Mouse (Mus musculus) neural tube, embryonic 12.5 days (tissue): ENCODE measurements around the gene Ticam1. TPM values are rescaled to one million over a fixed set of nuclear protein-coding genes. Genes with fewer than 3 reads are reported as not detected.

ENCODE experiments used
- ATAC-seq: fragments of 200-750 bp; cut with Nextera tagmentation; 2 replicates; pipeline ENCODE4 v1.8.0; 2017; ENCODE audit warnings: low read depth, mild to moderate bottlenecking, moderate TSS enrichment, moderate library complexity; ENCODE audit not compliant: low FRiP score
- H3K27ac ChIP-seq: fragments of 300-500 bp; sonication (generic); 2 replicates; pipeline ENCODE4 v1.5.1; 2016
- H3K27me3 ChIP-seq: fragments of 300-500 bp; sonication (generic); replicated peaks from 2 replicates; pipeline ENCODE4 v1.6.1; 2016; ENCODE audit warnings: mild to moderate bottlenecking
- H3K36me3 ChIP-seq: fragments of 300-500 bp; sonication (generic); 2 replicates; pipeline ENCODE4 v1.6.1; 2016; ENCODE audit warnings: mild to moderate bottlenecking
- H3K4me1 ChIP-seq: fragments of 300-500 bp; sonication (generic); 2 replicates; pipeline ENCODE4 v1.6.1; 2016
- H3K4me2 ChIP-seq: fragments of 300-500 bp; sonication (generic); replicated peaks from 2 replicates; pipeline ENCODE4 v1.6.1; 2016; ENCODE audit warnings: mild to moderate bottlenecking
- H3K4me3 ChIP-seq: fragments of 300-500 bp; sonication (generic); 2 replicates; pipeline ENCODE4 v1.5.1; 2016
- H3K9ac ChIP-seq: fragments of 300-500 bp; sonication (generic); 2 replicates; pipeline ENCODE4 v1.6.1; 2016; ENCODE audit warnings: mild to moderate bottlenecking
- H3K9me3 ChIP-seq: fragments of 300-500 bp; sonication (generic); 2 replicates; pipeline ENCODE4 v1.6.1; 2016; ENCODE audit warnings: mild to moderate bottlenecking
- WGBS: fragments of 180-500 bp; shearing (Covaris S2); methylation state at CpG from one replicate; pipeline ENCODE4 v1.1.7; 2016; 5-methylcytosine and 5-hydroxymethylcytosine counted together
- polyA plus RNA-seq: library from polyadenylated mRNA; unstranded; fragments of >200 nt; fragmentation: Nextera tagmentation; extraction: Ambion mirVana; gene quantifications from 2 replicates; pipeline ENCODE4 v1.2.1, GENCODE M21; 2016

Gene Ticam1
- polyA plus RNA-seq, 1 experiment from 2014 or later: 2.0 TPM

DNA sequence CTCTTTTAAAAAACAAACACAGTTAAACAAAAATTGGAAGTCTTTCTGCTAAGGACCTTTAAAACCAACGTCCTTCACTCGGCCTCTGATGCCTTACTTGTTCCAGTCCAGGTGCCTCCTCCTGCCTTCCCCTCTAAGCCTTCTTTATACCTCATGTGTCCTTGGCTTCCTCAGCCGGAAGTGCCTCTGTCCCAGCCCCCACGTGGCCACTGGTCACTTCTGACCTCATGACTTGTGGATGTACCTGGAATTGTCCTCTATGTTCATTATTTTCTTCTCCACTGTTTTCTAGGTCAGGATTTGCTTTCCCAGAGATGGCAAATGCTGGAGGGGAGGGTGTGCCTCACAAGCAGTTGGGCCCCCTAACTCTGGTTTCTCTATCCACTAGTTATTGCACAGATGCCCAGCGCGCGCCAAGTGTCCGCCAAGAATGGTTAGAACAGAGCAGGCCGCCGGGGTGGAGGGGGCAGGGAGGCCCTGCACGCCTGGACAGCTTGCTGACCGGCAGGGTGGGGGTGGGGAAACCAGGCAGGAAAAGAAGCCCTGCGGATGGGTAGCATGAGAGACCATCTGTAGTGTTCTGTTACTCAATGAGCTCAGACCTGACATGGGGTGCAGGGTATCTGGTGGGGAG lies 25.9 kb upstream of the Ticam1 start:
- WGBS: 23% methylated on average over 13 of the region's 13 CpGs
- Histone ChIP-seq H3K27ac (no peak overlapping the region), H3K4me2 (peak overlapping the region; percentile 95), H3K4me3 (no peak overlapping the region), H3K36me3 (no peaks in the 10 kb centered on the region), H3K4me1 (peaks cover 38% of the 10 kb centered on the region), H3K27me3 (no peaks in the 10 kb centered on the region), H3K9ac (no peak overlapping the region), H3K9me3 (no peaks in the 10 kb centered on the region)
- ATAC-seq: 0 out of 2 replicates have a peak, but pooled peaks have one; percentile 17

DNA sequence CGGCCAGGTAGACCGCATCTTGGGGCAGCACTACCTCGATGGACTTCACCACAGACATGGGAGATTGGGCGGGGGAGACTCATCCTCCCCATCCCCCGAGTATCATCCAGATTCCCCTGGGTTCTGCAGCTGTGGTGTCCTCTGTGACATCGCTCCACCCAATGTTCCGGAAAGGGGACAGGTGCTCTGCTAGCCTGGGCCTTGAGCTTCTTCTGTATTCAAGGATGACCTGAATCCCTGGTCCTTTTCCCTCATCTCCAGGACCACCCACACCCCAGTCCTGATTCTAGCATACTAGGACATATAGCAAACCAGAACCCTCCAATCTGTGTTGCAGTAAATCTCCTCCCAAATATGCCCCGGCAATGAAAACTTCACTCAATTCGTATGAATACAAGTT lies 23.6 kb upstream of the Ticam1 start, which contains the start of gene Arrdc5:
Gene Arrdc5 (minus strand): TSS at position 101 of the 400 bp plus-strand sequence.
- H3K9ac ChIP-seq: no peak within 1 kb of the TSS
- H3K9me3 ChIP-seq: no peaks in the 10 kb centered on the region
- H3K36me3 ChIP-seq: no peaks in the 10 kb centered on the region
- 92% methylated on average over 9 of the region's 9 CpGs for WGBS
- H3K27me3 ChIP-seq: no peaks in the 10 kb centered on the region
- ATAC-seq: no peak
- no peak within 1 kb of the TSS for H3K4me2 ChIP-seq
- H3K27ac ChIP-seq: no peak within 1 kb of the TSS
- no peak within 1 kb of the TSS for H3K4me3 ChIP-seq
- H3K4me1 ChIP-seq: peaks cover 23% of the 10 kb centered on the region

DNA sequence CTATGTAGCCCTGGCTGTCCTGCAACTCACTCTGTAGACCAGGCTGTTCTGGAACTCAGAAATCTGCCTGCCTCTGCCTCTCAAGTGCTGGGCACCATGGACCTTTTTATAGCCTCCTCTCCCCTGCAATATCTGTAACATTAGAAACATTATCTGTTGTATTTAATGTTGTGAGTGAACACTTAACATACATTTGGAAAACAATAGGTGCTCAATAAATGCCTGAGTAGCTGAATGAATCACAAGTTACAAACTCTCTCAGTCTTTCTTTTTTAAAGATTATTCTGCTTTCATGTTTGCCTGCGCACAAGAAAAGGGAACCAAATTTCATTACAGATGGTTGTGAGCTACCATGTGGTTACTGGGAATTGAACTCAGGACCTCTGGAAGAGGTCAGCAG lies 21.7 kb upstream of the Ticam1 start:
- Histone ChIP-seq H3K9me3 (no peaks in the 10 kb centered on the region), H3K4me3 (no peak overlapping the region), H3K27me3 (no peaks in the 10 kb centered on the region), H3K4me1 (peaks cover 8% of the 10 kb centered on the region; the same call in 1 of the 2 replicates), H3K9ac (no peak overlapping the region), H3K27ac (no peak overlapping the region), H3K36me3 (no peaks in the 10 kb centered on the region), H3K4me2 (no peak overlapping the region)
- no peak for ATAC-seq
- 90% methylated on average over 1 of the region's 1 CpGs for WGBS

DNA sequence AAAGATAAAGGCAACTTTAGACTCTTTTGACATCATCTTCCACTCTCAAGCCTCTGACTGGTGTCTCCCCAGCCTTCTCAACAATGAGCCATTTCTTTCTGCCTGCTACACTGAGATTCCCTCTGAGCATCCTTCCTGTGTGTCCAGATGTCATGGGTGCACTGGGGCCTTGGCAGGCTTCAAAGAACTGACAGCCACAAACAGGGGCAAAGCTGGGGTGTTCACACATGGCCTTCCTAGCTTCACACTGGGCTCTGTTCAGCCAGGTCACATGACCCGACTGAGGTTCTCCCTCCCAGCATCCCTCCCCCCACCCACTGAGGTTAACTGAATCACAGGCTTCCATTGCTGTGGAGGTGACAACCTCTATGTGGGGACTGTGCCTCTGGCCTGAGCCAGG lies 19.6 kb upstream of the Ticam1 start:
- H3K4me2 ChIP-seq: no peak overlapping the region
- H3K4me3 ChIP-seq: no peak overlapping the region
- no peak overlapping the region for H3K9ac ChIP-seq
- peaks cover 6% of the 10 kb centered on the region; the same call in 1 of the 2 replicates for H3K4me1 ChIP-seq
- ATAC-seq: no peak
- H3K36me3 ChIP-seq: no peaks in the 10 kb centered on the region
- H3K9me3 ChIP-seq: no peaks in the 10 kb centered on the region
- no peak overlapping the region for H3K27ac ChIP-seq
- no peaks in the 10 kb centered on the region for H3K27me3 ChIP-seq
- 76% methylated on average over 1 of the region's 1 CpGs for WGBS

- 92% methylated on average over 19 of the region's 19 CpGs for WGBS
- no peak overlapping the region for H3K4me3 ChIP-seq
These were observed 17.7 kb upstream of the Ticam1 start for GRCm38 (mm10) chr17:56294241-56294640.

DNA sequence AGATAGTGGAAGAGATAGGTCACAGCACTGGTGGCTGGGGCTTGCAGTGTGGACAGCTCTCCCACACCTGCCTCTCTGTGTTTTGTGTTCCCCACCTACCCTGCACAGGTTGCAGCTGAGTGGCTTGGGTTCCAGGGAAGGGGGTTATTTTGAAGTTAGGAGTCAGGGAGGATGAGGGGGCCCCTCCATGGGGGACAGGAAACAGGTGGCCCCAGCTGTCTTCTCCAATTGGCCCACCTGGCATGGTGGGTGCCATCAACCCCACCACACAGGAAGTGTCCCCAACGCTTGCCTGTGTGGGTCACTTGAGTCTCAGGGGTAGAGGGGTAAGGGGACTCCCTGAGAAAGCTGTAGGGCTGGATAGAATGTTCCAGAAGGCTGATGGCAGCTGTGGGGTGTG lies 16.7 kb upstream of the Ticam1 start:
- no peak for ATAC-seq
- 88% methylated on average over 1 of the region's 1 CpGs for WGBS
- Histone ChIP-seq H3K9me3 (no peaks in the 10 kb centered on the region), H3K27me3 (no peaks in the 10 kb centered on the region), H3K4me2 (no peak overlapping the region), H3K36me3 (no peaks in the 10 kb centered on the region), H3K9ac (no peak overlapping the region), H3K4me3 (no peak overlapping the region), H3K27ac (no peak overlapping the region), H3K4me1 (peaks cover 28% of the 10 kb centered on the region)

More at GRCm38 (mm10) chr17:56294241-56294640, 17.7 kb upstream of the Ticam1 start:
- H3K9ac ChIP-seq: no peak overlapping the region
- H3K27ac ChIP-seq: no peak overlapping the region
- no peak for ATAC-seq
- H3K27me3 ChIP-seq: no peaks in the 10 kb centered on the region
- no peaks in the 10 kb centered on the region for H3K36me3 ChIP-seq
- peaks cover 24% of the 10 kb centered on the region for H3K4me1 ChIP-seq
- H3K9me3 ChIP-seq: no peaks in the 10 kb centered on the region
- no peak overlapping the region for H3K4me2 ChIP-seq

- no peak for ATAC-seq
- H3K9me3 ChIP-seq: no peaks in the 10 kb centered on the region
- no peak within 1 kb of the TSS for H3K9ac ChIP-seq
- no peak within 1 kb of the TSS for H3K27ac ChIP-seq
- no peaks in the 10 kb centered on the region for H3K36me3 ChIP-seq
- no peaks in the 10 kb centered on the region for H3K27me3 ChIP-seq
- H3K4me2 ChIP-seq: no peak within 1 kb of the TSS
- H3K4me1 ChIP-seq: peaks cover 34% of the 10 kb centered on the region
- WGBS: 84% methylated on average over 4 of the region's 4 CpGs
- no peak within 1 kb of the TSS for H3K4me3 ChIP-seq
These were observed 16.1 kb upstream of the Ticam1 start, which contains the start of gene Plin3 for GRCm38 (mm10) chr17:56292531-56293222. Gene Plin3, minus strand, starts transcription at chr17:56292873.

DNA sequence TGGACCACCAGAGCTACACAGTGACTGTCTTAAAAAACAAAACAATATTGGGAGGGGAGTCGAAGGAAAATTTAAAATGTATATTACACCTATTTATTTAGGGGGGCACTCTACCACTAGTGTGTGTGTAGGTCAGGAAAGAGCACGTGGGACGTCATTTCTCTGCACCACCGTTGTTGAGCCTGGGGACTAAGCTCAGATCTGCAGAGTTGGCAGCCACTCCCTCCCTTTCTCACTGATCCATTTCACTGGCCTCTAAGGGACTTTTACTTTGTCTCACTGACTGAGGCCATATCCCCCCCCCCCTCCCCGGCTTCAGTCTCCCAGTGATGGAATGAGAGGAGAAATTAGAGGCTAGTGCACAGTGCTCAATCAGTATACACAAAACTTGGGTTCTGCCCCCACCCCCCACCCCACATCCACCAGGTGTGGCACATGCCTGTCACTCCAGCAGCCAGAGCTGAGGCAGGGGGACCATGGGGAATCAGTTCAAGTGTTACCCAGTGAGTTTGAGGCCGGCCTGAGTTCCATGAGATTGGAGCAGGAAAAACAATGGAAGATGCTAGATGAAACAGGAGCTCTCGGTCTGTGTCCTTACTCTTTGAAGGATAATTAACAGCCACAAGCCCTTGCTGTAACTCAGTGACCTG lies 15.4 kb upstream of the Ticam1 start:
- Histone ChIP-seq H3K27me3 (no peaks in the 10 kb centered on the region), H3K27ac (no peak overlapping the region), H3K36me3 (no peaks in the 10 kb centered on the region), H3K4me3 (no peak overlapping the region), H3K4me2 (no peak overlapping the region; the same call in 1 of the 2 replicates), H3K9ac (no peak overlapping the region), H3K9me3 (no peaks in the 10 kb centered on the region), H3K4me1 (peaks cover 36% of the 10 kb centered on the region)
- no peak for ATAC-seq
- WGBS: 72% methylated on average over 7 of the region's 7 CpGs

DNA sequence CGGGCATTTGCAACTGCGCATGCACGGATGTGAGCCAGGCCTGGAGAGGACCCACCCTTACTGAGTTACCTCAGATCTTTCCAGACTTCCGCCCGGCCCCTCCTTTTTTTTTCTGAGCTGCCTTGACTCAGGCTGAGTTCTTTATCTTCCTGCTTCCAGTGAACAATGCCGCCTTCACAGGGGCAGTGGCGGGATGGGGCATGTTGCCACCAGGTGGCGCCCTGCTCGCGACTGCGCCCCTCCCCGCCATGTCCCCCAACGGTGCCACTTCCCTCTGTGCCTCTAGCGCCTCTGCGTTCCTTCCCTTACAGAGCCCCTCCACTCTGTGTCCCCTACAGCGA lies 14.6 kb upstream of the Ticam1 start:
- H3K4me3 ChIP-seq: peak overlapping the region; percentile 15; the same call in 1 of the 2 replicates
- WGBS: 2% methylated on average over 16 of the region's 16 CpGs
- no peaks in the 10 kb centered on the region for H3K27me3 ChIP-seq
- peaks cover 36% of the 10 kb centered on the region for H3K4me1 ChIP-seq
- H3K4me2 ChIP-seq: peak overlapping the region; percentile 59
- H3K9me3 ChIP-seq: no peaks in the 10 kb centered on the region
- peak; percentile 84 for ATAC-seq
- 0 out of 2 replicates have a peak overlapping the region, but pooled peaks have one; percentile 27 for H3K9ac ChIP-seq
- H3K27ac ChIP-seq: no peak overlapping the region
- H3K36me3 ChIP-seq: no peaks in the 10 kb centered on the region

DNA sequence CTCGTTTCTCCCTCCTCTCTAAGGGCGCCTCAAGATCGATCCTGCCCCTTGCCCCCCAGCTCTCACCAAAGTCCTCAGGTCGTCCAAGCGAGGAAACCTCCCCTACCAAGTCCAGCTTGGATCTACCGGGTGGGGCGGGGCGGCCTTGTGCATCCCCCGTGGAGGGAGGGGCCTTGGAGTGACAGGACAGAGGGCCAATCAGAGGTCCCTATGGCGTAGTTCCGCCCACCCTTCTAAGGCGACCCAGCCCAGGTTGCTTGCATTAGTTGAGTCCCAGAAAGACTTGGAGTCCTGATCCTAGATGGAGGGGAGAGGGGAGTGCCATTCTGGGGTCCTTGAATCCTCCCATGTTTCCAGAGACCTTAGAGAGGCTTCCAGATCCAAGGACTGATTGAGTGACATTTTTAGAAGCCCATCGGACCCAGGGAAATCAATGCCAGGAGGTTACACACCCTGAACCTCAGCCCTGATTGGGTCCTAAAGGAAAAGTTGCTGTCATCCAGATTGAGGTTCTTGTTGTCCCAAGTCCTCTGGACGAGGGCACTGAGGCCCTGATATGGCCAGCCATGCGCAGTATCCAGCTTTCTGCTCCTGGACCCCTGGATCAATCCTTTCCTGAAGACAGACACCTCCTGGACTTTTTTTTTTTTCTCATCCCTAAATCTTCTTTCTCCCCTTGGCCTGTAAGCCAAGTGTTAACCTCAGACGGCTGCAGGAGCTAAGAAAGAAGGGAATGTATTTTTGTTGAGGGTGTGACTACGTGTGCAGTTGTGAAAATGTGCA lies 14.0 kb upstream of the Ticam1 start:
- Histone ChIP-seq H3K27ac (0 out of 2 replicates have a peak overlapping the region, but pooled peaks have one; percentile 37), H3K27me3 (no peaks in the 10 kb centered on the region), H3K4me1 (peaks cover 36% of the 10 kb centered on the region), H3K4me3 (peak overlapping the region; percentile 37), H3K9me3 (no peaks in the 10 kb centered on the region), H3K9ac (peak overlapping the region; percentile 42; the same call in 1 of the 2 replicates), H3K4me2 (peak overlapping the region; percentile 59), H3K36me3 (peaks cover 3% of the 10 kb centered on the region; the same call in 1 of the 2 replicates)
- peak; percentile 78 for ATAC-seq
- WGBS: 4% methylated on average over 17 of the region's 17 CpGs

DNA sequence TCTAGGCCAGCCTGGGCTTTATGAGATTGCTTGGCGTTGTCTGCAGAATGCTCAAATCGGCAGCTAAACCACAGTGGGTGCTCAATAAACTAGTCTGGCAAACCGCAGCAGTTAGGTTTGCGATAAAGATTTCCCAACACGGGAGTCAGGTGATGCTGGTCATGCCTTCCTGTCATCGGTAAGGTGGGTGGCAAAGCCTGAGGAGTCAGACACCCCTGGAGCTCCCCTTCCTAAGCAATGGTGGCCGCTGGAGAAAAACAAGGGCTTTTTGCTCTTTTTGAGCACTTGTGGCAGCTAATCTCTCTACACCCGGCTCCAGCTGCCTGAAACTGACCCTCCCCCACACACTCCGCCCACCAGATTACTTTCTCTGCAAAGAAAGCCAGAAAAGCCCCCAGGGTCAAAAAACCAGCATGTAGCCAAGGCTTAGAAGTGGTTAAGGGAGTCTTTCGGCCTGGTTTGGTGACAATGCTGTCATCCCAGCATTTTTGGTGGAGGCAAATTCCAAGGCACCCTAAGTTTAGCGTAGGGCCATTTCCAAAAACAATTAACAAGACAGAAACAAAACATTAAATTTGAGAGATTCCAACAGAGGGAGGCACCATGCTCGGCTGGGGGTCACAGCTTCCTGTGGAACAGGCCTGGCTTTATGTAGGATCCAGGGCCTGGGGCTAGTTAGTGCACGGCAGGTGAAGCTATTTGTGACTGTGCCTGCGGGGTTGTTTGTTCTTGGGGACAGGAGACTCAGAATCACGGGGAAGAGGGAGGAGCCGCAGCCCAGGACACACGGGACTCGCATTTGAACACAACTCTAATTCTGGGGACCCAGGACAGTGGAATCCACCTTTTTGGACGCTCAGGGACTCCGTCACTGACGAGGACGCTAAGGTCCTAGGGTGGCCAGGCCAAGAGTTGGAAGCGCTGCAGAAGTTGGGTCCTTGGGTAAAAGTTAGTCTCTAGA lies 13.1 kb upstream of the Ticam1 start:
- peak overlapping the region; percentile 42; the same call in 1 of the 2 replicates for H3K9ac ChIP-seq
- peak overlapping the region; percentile 37 for H3K4me3 ChIP-seq
- WGBS: 3% methylated on average over 23 of the region's 23 CpGs
- ATAC-seq: no peak
- H3K36me3 ChIP-seq: peaks cover 5% of the 10 kb centered on the region; the same call in 1 of the 2 replicates
- peak overlapping the region; percentile 59 for H3K4me2 ChIP-seq
- no peaks in the 10 kb centered on the region for H3K27me3 ChIP-seq
- no peaks in the 10 kb centered on the region for H3K9me3 ChIP-seq
- peak overlapping the region; percentile 37; the same call in 1 of the 2 replicates for H3K27ac ChIP-seq
- H3K4me1 ChIP-seq: peaks cover 36% of the 10 kb centered on the region
